Mouse (Mus musculus): ENCODE data around the gene Arhgap35.
"Not testable (repeated sequence)": the region's sequence is repeated elsewhere in the genome, so short reads cannot be mapped to it uniquely, and the experiment has no call there.

- TF ChIP-seq CTCF (IDR thresholded peaks at IDR 0.05; ENCODE audit: extremely low read depth, insufficient read depth, insufficient read length, insufficient replicate concordance); POLR2A (IDR thresholded peaks at IDR 0.05; ENCODE audit: low read depth, low read length): not testable (repeated sequence)
Measured at GRCm38 (mm10) chr7:16643106-16643505, 28.3 kb upstream of the Arhgap35 start.
